Mouse (Mus musculus) 416B (cell line): ENCODE measurements at regions not wholly inside any gene's neighbourhood (a gene's known extent, or its start where the extent isn't known, plus 50 kb on each side); places are given as distances from the start of the nearest gene placed in this dataset.

ENCODE experiments used
- DNase-seq: peaks from one replicate; pipeline ENCODE4 v3.0.0; 2011; ENCODE audit warnings: low read depth

DNA sequence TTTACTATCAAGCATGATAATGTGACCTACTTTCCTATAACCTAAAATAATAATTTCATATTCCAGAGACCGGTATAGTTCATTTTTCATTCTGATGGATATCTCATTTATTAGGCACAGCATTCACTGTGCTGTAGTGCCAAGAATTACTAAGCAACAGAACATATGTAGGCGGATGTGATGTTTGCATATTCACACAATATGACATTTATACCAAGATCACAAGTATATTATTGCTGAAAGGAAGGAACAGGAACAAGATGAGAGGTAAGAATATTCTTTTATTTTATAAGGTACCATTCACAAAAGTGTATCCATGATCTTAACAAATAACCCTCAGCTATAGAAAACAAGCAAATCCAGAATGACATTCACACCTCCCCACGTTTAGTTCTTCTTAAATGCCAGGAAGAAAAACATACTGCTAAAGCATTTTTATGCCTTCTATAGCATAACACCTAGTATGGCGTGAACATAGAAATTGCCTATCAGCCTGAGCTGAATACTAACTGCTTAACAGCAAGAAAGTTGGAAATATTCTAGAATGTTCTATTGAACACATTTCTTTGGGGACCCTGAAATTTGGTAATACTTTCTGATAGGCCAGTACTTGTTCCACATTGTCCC lies 1062.8 kb upstream of the Acvr2a start:
- no peak for DNase-seq

DNA sequence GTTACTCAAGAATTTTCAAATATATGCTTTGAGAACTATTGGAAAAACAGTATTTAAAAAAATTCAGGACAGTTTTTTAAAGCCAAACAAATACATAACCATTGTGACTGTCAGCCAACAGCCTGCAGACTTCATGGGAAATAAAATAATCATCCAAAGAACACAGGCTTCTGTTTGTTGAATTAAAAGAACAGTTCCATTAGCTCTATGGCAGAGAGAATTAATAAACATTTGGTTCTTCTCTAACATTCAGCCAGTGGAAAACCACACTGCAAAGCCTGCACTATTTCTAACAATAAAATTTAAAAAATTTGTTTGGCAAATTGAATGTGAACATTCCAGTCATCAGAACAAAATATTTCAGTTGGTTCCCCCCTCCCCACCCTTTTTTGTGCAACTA lies 1058.2 kb upstream of the Acvr2a start:
- no peak for DNase-seq

DNA sequence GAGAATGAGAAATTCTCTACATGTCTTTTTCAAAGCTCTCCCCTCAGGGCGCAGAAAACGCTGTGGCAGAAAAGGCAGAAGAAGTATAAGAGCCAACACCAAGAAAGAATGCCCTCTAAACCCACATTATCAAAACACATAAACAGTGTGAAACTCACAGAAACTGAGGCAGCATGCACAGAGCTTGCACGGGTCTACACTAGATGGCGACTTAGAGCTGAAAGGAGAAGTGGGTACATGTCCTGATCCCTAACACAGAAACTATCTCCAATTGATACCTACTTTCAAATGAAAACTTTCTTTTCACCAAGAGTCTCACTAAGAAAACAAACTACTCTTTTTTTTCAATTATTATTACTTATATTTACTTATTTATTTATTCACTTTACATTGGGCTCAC lies 1057.7 kb upstream of the Acvr2a start:
- peak; percentile 17 for DNase-seq

DNA sequence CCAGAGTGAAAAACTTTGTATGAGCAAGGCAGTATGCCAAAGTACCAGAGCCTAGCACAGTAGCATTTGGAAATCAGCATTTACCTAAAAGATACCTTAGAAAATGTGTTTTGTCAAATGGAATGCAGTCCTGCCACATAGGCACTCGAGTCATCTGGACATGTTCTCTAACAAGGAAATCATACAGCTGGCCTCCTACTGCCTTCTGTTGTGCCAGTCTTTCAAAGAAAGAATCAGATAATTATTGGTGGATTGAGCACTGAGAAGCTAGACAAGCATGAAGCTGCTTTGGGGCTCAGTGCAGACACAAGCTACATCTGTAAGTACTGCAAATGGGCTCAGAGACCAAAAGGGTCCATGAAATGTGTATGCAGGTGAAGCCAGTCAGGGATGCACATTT lies 1038.1 kb upstream of the Acvr2a start:
- no peak for DNase-seq

DNA sequence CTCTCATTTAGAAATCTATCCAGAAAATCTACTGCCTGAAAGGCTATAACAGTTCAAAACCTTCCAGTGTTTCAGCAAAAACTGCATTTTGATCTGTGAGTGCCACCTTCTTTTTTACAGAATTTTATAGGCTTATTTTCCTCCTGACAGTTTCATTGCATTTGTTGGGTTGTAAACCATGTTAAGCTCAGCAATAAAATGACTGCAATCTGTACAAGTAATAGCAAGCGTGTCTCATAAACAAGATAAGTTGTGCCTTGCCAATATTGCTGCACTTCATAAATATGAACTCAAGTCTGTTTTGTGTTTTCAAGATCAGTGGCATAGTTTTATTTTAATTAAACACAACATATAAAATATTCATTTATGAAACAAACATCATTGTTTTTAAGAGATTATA lies 1036.9 kb upstream of the Acvr2a start:
- DNase-seq: no peak

DNA sequence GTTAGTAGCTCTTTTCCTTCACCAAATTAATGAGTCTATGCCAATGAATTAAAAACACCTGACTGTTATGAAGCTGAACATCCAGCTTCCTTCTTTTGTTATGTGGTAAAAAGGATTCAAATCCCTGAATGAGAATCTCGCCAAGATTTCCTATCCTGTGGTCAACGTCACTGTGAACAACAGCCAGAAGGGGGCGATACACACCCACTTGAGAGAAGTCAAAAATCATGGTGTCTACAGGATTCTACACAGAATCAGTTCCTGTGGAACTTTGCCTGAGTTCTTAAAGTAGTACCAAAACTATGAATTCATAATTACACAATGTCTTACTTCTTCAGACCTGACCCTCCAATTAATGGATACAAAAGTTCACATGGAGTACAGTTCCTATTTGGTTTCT lies 1028.1 kb upstream of the Acvr2a start:
- peak; percentile 61 for DNase-seq

- no peak for DNase-seq
Measured at GRCm38 (mm10) chr2:47822746-47823271, 991.1 kb upstream of the Acvr2a start.

- no peak for DNase-seq
Measured at GRCm38 (mm10) chr2:47832493-47832892, 981.4 kb upstream of the Acvr2a start.

DNA sequence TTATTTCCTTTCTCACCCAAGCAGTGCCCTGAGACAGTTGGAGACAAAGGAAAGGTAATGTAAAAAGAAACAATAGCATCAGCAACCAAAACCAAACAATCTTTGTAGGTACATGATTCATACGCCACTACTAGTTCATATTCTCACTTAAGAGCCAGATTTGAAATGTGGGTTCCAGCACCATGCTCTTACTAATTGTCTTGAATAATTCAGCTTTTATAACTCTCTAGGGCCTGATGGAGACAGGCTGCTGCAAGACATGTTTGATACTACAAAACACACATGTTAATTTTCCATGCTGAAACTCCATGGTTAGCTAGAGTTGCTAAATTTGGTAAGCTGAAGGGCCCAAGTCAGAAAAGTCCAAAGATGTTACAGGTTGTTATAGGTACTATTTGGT lies 980.4 kb upstream of the Acvr2a start:
- DNase-seq: no peak

DNA sequence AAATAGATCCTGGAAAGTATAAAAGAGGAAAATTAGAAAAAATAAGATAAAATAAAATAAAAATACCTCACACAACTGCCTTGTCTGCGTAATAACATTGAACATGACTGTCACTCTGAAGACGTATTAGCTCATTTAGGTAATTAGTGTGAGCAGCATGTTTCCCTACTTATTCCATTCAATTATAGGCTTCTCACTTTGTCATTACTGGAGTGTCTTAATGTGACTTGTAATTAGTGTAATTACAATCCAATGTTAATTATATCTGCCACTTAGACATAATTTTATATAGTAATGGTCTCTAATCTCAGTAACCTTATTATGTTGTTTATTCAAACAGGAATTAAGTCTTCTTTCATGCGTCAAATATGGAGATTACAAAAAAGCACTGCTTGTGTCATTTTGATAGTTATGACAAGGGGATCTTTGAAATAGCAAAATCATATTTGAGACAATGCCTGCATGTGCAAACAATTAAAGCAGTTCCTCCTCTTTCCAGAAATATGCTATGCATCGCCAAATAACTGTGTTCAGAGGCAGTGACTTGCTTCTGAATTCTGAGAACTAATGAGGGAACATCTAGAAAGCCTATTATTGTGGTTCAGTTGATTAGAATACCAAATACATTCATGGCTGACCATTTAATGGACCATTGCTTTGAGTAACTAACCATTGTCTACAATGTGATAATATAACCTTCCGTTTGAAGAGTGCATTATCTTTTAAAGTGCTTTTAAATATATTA lies 979.7 kb upstream of the Acvr2a start:
- DNase-seq: no peak

- DNase-seq: no peak
Measured at GRCm38 (mm10) chr2:47857229-47857628, 956.7 kb upstream of the Acvr2a start.

DNA sequence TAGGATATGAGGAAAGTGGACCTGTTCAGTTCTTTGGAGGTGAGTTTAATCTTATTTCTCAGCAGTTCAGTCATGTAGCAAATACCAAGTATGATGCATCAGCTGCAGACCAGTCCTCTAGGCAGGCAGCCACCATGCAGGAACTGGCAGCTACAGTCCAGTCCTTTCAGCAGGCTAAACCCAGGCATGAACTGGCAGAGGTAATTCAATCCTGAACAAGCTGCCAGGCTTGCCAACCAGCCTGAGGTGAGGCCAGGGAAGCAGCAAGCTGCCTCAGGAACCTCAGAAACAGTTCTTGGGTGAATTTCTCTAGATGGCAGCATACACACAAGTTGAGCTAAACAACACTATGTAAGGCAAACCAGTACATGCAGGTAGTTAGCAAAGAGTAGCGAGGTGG lies 951.5 kb upstream of the Acvr2a start:
- DNase-seq: no peak

GRCm38 (mm10) chr2:47878002-47878401 lies 935.9 kb upstream of the Acvr2a start:
- DNase-seq: peak; percentile 1

GRCm38 (mm10) chr2:47879071-47879470 lies 934.8 kb upstream of the Acvr2a start:
- no peak for DNase-seq

GRCm38 (mm10) chr2:47879796-47880195 lies 934.1 kb upstream of the Acvr2a start:
- no peak for DNase-seq

DNA sequence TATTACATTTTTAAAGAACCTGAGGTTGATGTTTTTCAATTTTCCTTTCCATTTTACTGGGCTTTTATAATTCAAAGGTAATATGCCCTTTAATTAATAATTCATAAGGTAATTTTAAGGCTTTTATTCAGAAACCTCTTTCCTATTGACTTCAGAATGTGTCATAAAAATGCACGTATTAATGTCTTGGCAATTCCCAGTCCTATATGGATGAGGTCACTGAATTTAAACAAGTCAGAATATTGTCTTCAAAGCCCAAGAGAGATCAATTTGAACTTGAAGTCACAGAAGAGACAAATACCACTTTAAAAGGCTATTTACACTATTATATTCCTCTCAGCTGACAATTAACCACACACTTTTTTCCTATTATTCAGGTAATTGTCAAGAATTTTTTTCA lies 925.7 kb upstream of the Acvr2a start:
- no peak for DNase-seq

DNA sequence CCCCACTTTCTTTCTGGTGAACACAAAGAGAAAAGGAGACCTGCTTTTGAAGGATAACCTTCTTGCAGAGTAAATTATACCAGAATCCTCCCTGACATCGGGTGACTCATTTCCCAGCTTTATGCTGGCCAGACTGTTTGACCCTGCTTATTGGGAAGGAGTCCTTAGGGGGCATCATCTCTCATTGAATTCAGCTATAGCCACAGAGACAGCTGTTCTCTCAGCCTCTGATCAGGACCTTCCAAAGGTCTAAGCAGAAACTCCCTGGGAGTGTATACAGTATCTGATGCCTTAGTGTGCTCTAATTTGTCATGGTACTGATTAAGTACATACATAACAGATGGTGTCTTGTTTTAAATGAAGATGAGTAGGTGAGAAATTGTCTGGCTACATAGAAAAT lies 922.5 kb upstream of the Acvr2a start:
- DNase-seq: no peak

DNA sequence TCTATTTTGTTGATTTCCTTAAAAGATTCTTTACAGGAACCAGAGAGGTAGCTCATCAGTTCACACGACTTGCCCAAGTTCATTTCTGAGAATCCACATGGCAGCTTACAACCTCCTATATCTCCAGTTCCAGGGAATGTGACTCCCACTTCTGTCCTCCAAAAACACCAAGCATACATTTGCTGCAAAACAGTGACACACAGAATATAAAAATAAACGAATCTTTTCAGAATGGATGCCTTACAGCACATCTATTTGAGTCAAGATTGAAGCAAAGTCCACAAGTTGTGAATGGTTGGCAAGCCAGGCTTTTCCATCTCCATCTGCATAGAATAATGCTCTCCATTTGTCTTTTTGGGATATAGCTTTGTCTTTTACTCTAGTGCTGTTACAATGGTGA lies 921.0 kb upstream of the Acvr2a start:
- no peak for DNase-seq

DNA sequence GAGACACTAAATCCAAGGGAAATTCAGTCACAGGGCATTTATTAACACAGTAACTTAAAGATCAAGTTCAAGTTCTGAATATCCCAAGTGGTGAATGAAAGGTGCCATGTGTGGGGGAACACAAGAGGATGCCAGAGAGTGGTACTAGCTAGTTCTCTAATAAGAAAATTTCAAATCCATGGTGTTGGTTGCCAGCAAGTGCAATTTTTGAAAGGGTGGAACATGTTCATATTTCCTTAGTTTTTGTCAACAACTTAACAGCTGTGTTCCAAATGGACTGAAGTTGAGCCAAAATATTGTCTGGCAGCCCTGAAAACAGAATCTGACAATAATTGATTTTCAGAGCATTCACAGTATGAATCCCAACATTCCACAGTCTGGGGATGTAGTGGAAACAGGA lies 919.1 kb upstream of the Acvr2a start:
- no peak for DNase-seq

GRCm38 (mm10) chr2:47914270-47914669 lies 899.6 kb upstream of the Acvr2a start:
- no peak for DNase-seq

DNA sequence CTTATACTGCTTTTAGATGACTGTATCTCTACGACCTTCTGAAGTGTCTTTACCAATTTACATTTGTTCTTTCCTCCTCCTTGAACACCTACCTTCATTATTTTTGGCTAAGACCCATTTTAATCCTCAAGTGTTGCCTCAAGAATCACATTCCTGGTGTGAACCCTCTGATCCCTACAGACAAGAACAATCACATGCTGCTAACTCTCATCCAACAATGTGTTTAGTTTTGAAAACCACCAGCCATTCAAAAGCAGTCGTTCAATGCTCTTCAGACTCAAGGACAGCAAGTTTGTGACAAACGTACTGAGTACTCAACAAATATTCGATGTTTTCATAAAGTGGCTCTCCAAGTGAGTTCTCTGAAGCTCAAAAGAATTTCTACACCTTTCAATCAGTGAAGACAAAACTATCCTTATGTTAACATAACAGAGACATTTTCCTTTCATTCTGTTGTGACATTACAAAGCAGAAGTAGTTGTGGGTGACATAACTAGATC lies 898.9 kb upstream of the Acvr2a start:
- DNase-seq: peak; percentile 1

GRCm38 (mm10) chr2:47922965-47923364 lies 890.9 kb upstream of the Acvr2a start:
- no peak for DNase-seq

GRCm38 (mm10) chr2:47926620-47927019 lies 887.3 kb upstream of the Acvr2a start:
- no peak for DNase-seq

DNA sequence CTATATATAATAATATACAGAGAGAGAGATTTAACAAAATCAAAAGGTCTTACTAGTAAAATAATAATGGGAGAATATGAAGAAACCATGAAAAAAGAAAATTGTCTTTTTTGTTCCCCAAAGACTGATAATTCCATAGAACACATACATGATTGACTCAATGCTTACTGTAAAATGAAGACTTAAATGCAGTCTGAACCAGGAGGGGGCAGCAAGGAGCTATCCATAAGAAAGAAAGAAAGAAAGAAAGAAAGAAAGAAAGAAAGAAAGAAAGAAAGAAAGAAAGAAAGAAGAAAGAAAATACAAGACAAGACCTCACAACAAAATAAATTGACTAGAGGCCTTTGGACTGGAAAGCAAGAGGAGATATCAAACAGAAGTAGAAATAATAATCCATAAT lies 868.8 kb upstream of the Acvr2a start:
- DNase-seq: peak; percentile 10
